Mouse (Mus musculus) lung, postnatal 0 days (tissue): ENCODE data around the gene Pgpep1l. TPM values are rescaled to one million over a fixed set of nuclear protein-coding genes. Genes with fewer than 3 reads are reported as not detected.
A peak's percentile ranks its signal among the peaks of the same experiment; 100 is the strongest.

Experiments
- ATAC-seq: fragments of 200-750 bp; cut with Nextera tagmentation; 2 replicates; pipeline ENCODE4 v1.8.0; 2017; ENCODE audit warnings: moderate library complexity
- DNase-seq: peaks from one replicate; pipeline ENCODE4 v3.0.0-alpha.2; 2016; ENCODE audit warnings: low spot score
- H3K27ac ChIP-seq: fragments of 300-500 bp; sonication (generic); 2 replicates; pipeline ENCODE4 v1.5.1; 2014; ENCODE audit warnings: antibody characterized with exemption, mild to moderate bottlenecking, low read length, mixed read lengths
- H3K27me3 ChIP-seq: fragments of 300-500 bp; sonication (generic); replicated peaks from 2 replicates; pipeline ENCODE4 v1.6.1; 2014; ENCODE audit warnings: low read length, mixed read lengths; ENCODE audit not compliant: insufficient read depth
- H3K36me3 ChIP-seq: fragments of 300-500 bp; sonication (generic); 2 replicates; pipeline ENCODE4 v1.6.1; 2014; ENCODE audit warnings: low read length, mixed read lengths; ENCODE audit not compliant: insufficient read depth
- H3K4me1 ChIP-seq: fragments of 300-500 bp; sonication (generic); 2 replicates; pipeline ENCODE4 v1.6.1; 2014; ENCODE audit warnings: antibody characterized with exemption, low read depth, low read length, mixed read lengths; ENCODE audit not compliant: insufficient read depth
- H3K4me2 ChIP-seq: fragments of 300-500 bp; sonication (generic); replicated peaks from 2 replicates; pipeline ENCODE4 v1.6.1; 2014; ENCODE audit warnings: low read depth, mild to moderate bottlenecking, low read length, moderate library complexity, mixed read lengths
- H3K4me3 ChIP-seq: fragments of 300-500 bp; sonication (generic); 2 replicates; pipeline ENCODE4 v1.5.1; 2014; ENCODE audit warnings: low read depth, low read length
- H3K9ac ChIP-seq: fragments of 300-500 bp; sonication (generic); replicated peaks from 2 replicates; pipeline ENCODE4 v1.6.1; 2014; ENCODE audit warnings: low read depth, mild to moderate bottlenecking
- H3K9me3 ChIP-seq: fragments of 300-500 bp; sonication (generic); 2 replicates; pipeline ENCODE4 v1.6.1; 2016; ENCODE audit warnings: low read length, mixed read lengths
- CTCF ChIP-seq: IDR thresholded peaks from 2 replicates; pipeline ENCODE4 v1.5.1; 2016; ENCODE audit warnings: antibody characterized with exemption, mild to moderate bottlenecking
- EP300 ChIP-seq: IDR thresholded peaks from 2 replicates; pipeline ENCODE4 v1.6.1; 2016; ENCODE audit warnings: antibody characterized with exemption, mild to moderate bottlenecking, control low read depth
- WGBS: fragments of 180-500 bp; shearing (Covaris S2); extraction: QIAGEN DNeasy Blood & Tissue Kit; methylation state at CpG from one replicate; pipeline ENCODE4 v1.1.7; 2014; 5-methylcytosine and 5-hydroxymethylcytosine counted together
- polyA plus RNA-seq: library from polyadenylated mRNA; unstranded; fragments of >200 nt; fragmentation: Nextera tagmentation; extraction: Ambion mirVana; gene quantifications from 2 replicates; pipeline ENCODE4 v1.2.1, GENCODE M21; 2015

The Pgpep1l gene
- polyA plus RNA-seq, 1 experiment from 2014 or later: not detected

GRCm38 (mm10) chr7:68236817-68237216, 27.2 kb downstream of the Pgpep1l start:
- no peak overlapping the region for H3K4me3 ChIP-seq
- no peak overlapping the region for H3K4me2 ChIP-seq
- no peak for DNase-seq
- no peak overlapping the region for H3K27ac ChIP-seq
- no peak for TF ChIP-seq EP300
- TF ChIP-seq CTCF: no peak
- H3K9ac ChIP-seq: no peak overlapping the region
- no peaks in the 10 kb centered on the region for H3K4me1 ChIP-seq
- H3K27me3 ChIP-seq: no peaks in the 10 kb centered on the region
- no peak for ATAC-seq
- H3K36me3 ChIP-seq: no peaks in the 10 kb centered on the region
- 76% methylated on average over 8 of the region's 8 CpGs for WGBS
- H3K9me3 ChIP-seq: no peaks in the 10 kb centered on the region

- Histone ChIP-seq H3K36me3 (peaks cover 6% of the 10 kb centered on the region; the same call in 1 of the 2 replicates), H3K4me3 (no peak overlapping the region), H3K27ac (peak overlapping the region; percentile 49; the same call in 1 of the 2 replicates), H3K27me3 (no peaks in the 10 kb centered on the region), H3K9ac (no peak overlapping the region), H3K9me3 (no peaks in the 10 kb centered on the region), H3K4me2 (peak overlapping the region; percentile 11; the same call in 1 of the 2 replicates), H3K4me1 (no peaks in the 10 kb centered on the region)
- ATAC-seq: peak; percentile 78
- 15% methylated on average over 13 of the region's 13 CpGs for WGBS
- peak; percentile 71 for DNase-seq
- TF ChIP-seq EP300 (no peak), CTCF (no peak)
These were observed 30.3 kb downstream of the Pgpep1l start for GRCm38 (mm10) chr7:68233619-68234223.

- H3K4me3 ChIP-seq: no peak overlapping the region
These were observed 31.5 kb downstream of the Pgpep1l start for GRCm38 (mm10) chr7:68232521-68232920.

GRCm38 (mm10) chr7:68230831-68231230, 33.2 kb downstream of the Pgpep1l start:
- no peak for TF ChIP-seq EP300
- no peak for TF ChIP-seq CTCF
- H3K36me3 ChIP-seq: peaks cover 11% of the 10 kb centered on the region; the same call in 1 of the 2 replicates
- H3K4me3 ChIP-seq: no peak overlapping the region
- no peak for ATAC-seq
- no peaks in the 10 kb centered on the region for H3K27me3 ChIP-seq
- H3K9ac ChIP-seq: no peak overlapping the region
- no peak overlapping the region for H3K27ac ChIP-seq
- no peaks in the 10 kb centered on the region for H3K9me3 ChIP-seq
- no peak overlapping the region for H3K4me2 ChIP-seq
- WGBS: 85% methylated on average over 9 of the region's 9 CpGs
- H3K4me1 ChIP-seq: no peaks in the 10 kb centered on the region
- no peak for DNase-seq

More at GRCm38 (mm10) chr7:68232521-68232920, 31.5 kb downstream of the Pgpep1l start:
- Histone ChIP-seq H3K36me3 (peaks cover 6% of the 10 kb centered on the region; the same call in 1 of the 2 replicates), H3K9ac (no peak overlapping the region), H3K4me2 (no peak overlapping the region), H3K9me3 (no peaks in the 10 kb centered on the region), H3K27ac (no peak overlapping the region), H3K4me1 (no peaks in the 10 kb centered on the region), H3K27me3 (no peaks in the 10 kb centered on the region)
- no peak for TF ChIP-seq EP300
- no peak for TF ChIP-seq CTCF
- WGBS: 87% methylated on average over 5 of the region's 5 CpGs
- ATAC-seq (no peak), DNase-seq (no peak)

GRCm38 (mm10) chr7:68228491-68228890, 35.5 kb downstream of the Pgpep1l start:
- ATAC-seq: no peak
- no peak overlapping the region for H3K27ac ChIP-seq
- H3K27me3 ChIP-seq: no peaks in the 10 kb centered on the region
- WGBS: 59% methylated on average over 6 of the region's 6 CpGs
- no peaks in the 10 kb centered on the region for H3K4me1 ChIP-seq
- no peak for DNase-seq
- no peak overlapping the region for H3K4me2 ChIP-seq
- no peak overlapping the region for H3K9ac ChIP-seq
- H3K36me3 ChIP-seq: peaks cover 16% of the 10 kb centered on the region; the same call in 1 of the 2 replicates
- H3K4me3 ChIP-seq: no peak overlapping the region
- H3K9me3 ChIP-seq: no peaks in the 10 kb centered on the region
- TF ChIP-seq EP300 (no peak), CTCF (no peak)

GRCm38 (mm10) chr7:68227621-68228020, 36.4 kb downstream of the Pgpep1l start:
- 65% methylated on average over 4 of the region's 4 CpGs for WGBS
- H3K4me3 ChIP-seq: no peak overlapping the region
- DNase-seq (no peak), ATAC-seq (no peak)
- H3K4me2 ChIP-seq: no peak overlapping the region
- peaks cover 18% of the 10 kb centered on the region; the same call in 1 of the 2 replicates for H3K36me3 ChIP-seq
- H3K27ac ChIP-seq: no peak overlapping the region
- H3K4me1 ChIP-seq: no peaks in the 10 kb centered on the region
- H3K9me3 ChIP-seq: no peaks in the 10 kb centered on the region
- no peaks in the 10 kb centered on the region for H3K27me3 ChIP-seq
- TF ChIP-seq CTCF (no peak), EP300 (no peak)
- H3K9ac ChIP-seq: no peak overlapping the region
